Mouse (Mus musculus) liver, embryonic 14.5 days (tissue): ENCODE results near the gene Chpf. TPM values are rescaled to one million over a fixed set of nuclear protein-coding genes. Genes with fewer than 3 reads are reported as not detected.

ENCODE experiments used
- ATAC-seq: fragments of 200-750 bp; cut with Nextera tagmentation; 2 replicates; pipeline ENCODE4 v1.8.0; 2017; ENCODE audit warnings: moderate number of reproducible peaks, mild to moderate bottlenecking, moderate library complexity; ENCODE audit not compliant: insufficient read depth
- DNase-seq, 3 experiments: peaks; one replicate each; pipeline ENCODE4 v3.0.0-alpha.2; 2012 to 2013; ENCODE audit warnings: low read depth in 3 of 3, low spot score in 3 of 3
- H3K27ac ChIP-seq: fragments of 300-500 bp; sonication (generic); 2 replicates; pipeline ENCODE4 v1.5.1; 2014; ENCODE audit warnings: moderate library complexity, mild to moderate bottlenecking, control low read depth, inconsistent platforms
- H3K27me3 ChIP-seq: fragments of 300-500 bp; sonication (generic); 2 replicates; pipeline ENCODE4 v1.6.1; 2014; ENCODE audit warnings: mild to moderate bottlenecking, low read length, moderate library complexity; ENCODE audit not compliant: control insufficient read depth, insufficient read depth
- H3K36me3 ChIP-seq: fragments of 300-500 bp; sonication (generic); replicated peaks from 2 replicates; pipeline ENCODE4 v1.6.1; 2014; ENCODE audit warnings: low read depth; ENCODE audit not compliant: control insufficient read depth, insufficient read depth
- H3K4me1 ChIP-seq, 2 experiments: fragments of 200-500 bp in 1 of 2; fragments of 300-500 bp in 1 of 2; sonication (generic) in 1 of 2; replicated peaks; 2 replicates each; pipeline ENCODE4 v1.6.1; 2012 to 2014; ENCODE audit warnings: antibody characterized with exemption in 1 of 2, inconsistent platforms in 1 of 2, low read length in 1 of 2; ENCODE audit not compliant: control insufficient read depth in 2 of 2, insufficient read depth in 2 of 2
- H3K4me2 ChIP-seq: fragments of 300-500 bp; sonication (generic); 2 replicates; pipeline ENCODE4 v1.6.1; 2014; ENCODE audit warnings: low read depth, mild to moderate bottlenecking, control low read depth, moderate library complexity
- H3K4me3 ChIP-seq, 2 experiments: fragments of 200-500 bp in 1 of 2; fragments of 300-500 bp in 1 of 2; sonication (generic) in 1 of 2; 2 replicates each; pipeline ENCODE4 v1.5.1; 2012 to 2014; ENCODE audit warnings: low read depth in 2 of 2, low read length in 2 of 2, mild to moderate bottlenecking in 2 of 2, control low read depth in 1 of 2, inconsistent platforms in 1 of 2, moderate library complexity in 1 of 2; ENCODE audit not compliant: insufficient read depth in 1 of 2
- H3K9ac ChIP-seq: fragments of 300-500 bp; sonication (generic); replicated peaks from 2 replicates; pipeline ENCODE4 v1.6.1; 2014; ENCODE audit warnings: mild to moderate bottlenecking, control low read depth, moderate library complexity
- H3K9me3 ChIP-seq: fragments of 300-500 bp; sonication (generic); 2 replicates; pipeline ENCODE4 v1.6.1; 2016; ENCODE audit warnings: low read length, mixed read lengths; ENCODE audit not compliant: control insufficient read depth
- CTCF ChIP-seq: IDR thresholded peaks from 2 replicates; pipeline ENCODE4 v1.5.1; 2016; ENCODE audit warnings: antibody characterized with exemption, low read depth, control low read depth
- EP300 ChIP-seq: IDR thresholded peaks from 2 replicates; pipeline ENCODE4 v1.6.1; 2016; ENCODE audit warnings: antibody characterized with exemption, low read depth
- WGBS: fragments of 180-500 bp; shearing (Covaris S2); extraction: QIAGEN DNeasy Blood & Tissue Kit; methylation state at CpG from one replicate; pipeline ENCODE4 v1.1.7; 2014; ENCODE audit not compliant: insufficient replicate concordance; 5-methylcytosine and 5-hydroxymethylcytosine counted together
- polyA plus RNA-seq, 2 experiments: library from polyadenylated mRNA; depleted of rRNA in 1 of 2; stranded (reverse) in 1 of 2; unstranded in 1 of 2; fragments of >200 nt; fragmentation: Nextera tagmentation in 1 of 2; extraction: Ambion mirVana in 1 of 2; gene quantifications; 2 replicates each; pipeline versions ENCODE4 v1.2.1 to v1.2.3; 2012 to 2014

Gene Chpf
- polyA plus RNA-seq, 2 experiments = 2.8 to 5.0 TPM

- Histone ChIP-seq H3K9ac (no peak overlapping the region), H3K27ac (no peak overlapping the region), H3K4me3 (no peak overlapping the region), H3K4me1 (peaks cover 28 to 36% of the 10 kb centered on the region in 2 experiments), H3K36me3 (no peaks in the 10 kb centered on the region), H3K9me3 (no peaks in the 10 kb centered on the region), H3K4me2 (no peak overlapping the region), H3K27me3 (peaks cover 67% of the 10 kb centered on the region)
- TF ChIP-seq CTCF (no peak), EP300 (no peak)
- under 1% methylated on average over 14 of the region's 14 CpGs for WGBS
- ATAC-seq (no peak), DNase-seq (no peak)
Observed at GRCm38 (mm10) chr1:75448937-75449336, 30.2 kb downstream of the Chpf start.

GRCm38 (mm10) chr1:75448052-75448431 lies 31.1 kb downstream of the Chpf start:
- Histone ChIP-seq H3K27ac (no peak overlapping the region), H3K27me3 (peaks cover 59% of the 10 kb centered on the region), H3K9me3 (no peaks in the 10 kb centered on the region), H3K4me2 (no peak overlapping the region), H3K9ac (no peak overlapping the region), H3K4me1 (peaks cover 28 to 36% of the 10 kb centered on the region in 2 experiments), H3K4me3 (no peak overlapping the region), H3K36me3 (no peaks in the 10 kb centered on the region)
- no peak for DNase-seq
- TF ChIP-seq CTCF = no peak
- no peak for TF ChIP-seq EP300
- WGBS = 5% methylated on average over 7 of the region's 7 CpGs
- no peak for ATAC-seq

- WGBS = 4% methylated on average over 10 of the region's 10 CpGs
- TF ChIP-seq EP300 = no peak
- TF ChIP-seq CTCF = no peak
- Histone ChIP-seq H3K27me3 (peaks cover 53% of the 10 kb centered on the region), H3K27ac (no peak overlapping the region), H3K4me2 (peak overlapping the region; percentile 58), H3K9ac (no peak overlapping the region; the same call in 1 of the 2 replicates), H3K9me3 (no peaks in the 10 kb centered on the region), H3K4me1 (peaks cover 28 to 36% of the 10 kb centered on the region in 2 experiments), H3K36me3 (no peaks in the 10 kb centered on the region), H3K4me3 (peak overlapping the region; percentile 10 to 15; a peak in 2 of 4 replicates)
- ATAC-seq (peak; percentile 6; the same call in 1 of the 2 replicates), DNase-seq (no peak)
Observed at GRCm38 (mm10) chr1:75447265-75448051, 31.6 kb downstream of the Chpf start.

GRCm38 (mm10) chr1:75446656-75447055 lies 32.5 kb downstream of the Chpf start:
- Histone ChIP-seq H3K4me3 (no peak overlapping the region), H3K4me1 (peaks cover 28 to 36% of the 10 kb centered on the region in 2 experiments), H3K9ac (no peak overlapping the region), H3K9me3 (no peaks in the 10 kb centered on the region), H3K27ac (no peak overlapping the region), H3K36me3 (no peaks in the 10 kb centered on the region), H3K27me3 (peaks cover 45% of the 10 kb centered on the region), H3K4me2 (peak overlapping the region; percentile 58)
- DNase-seq (no peak), ATAC-seq (no peak)
- no peak for TF ChIP-seq EP300
- TF ChIP-seq CTCF = no peak
- WGBS = 0% methylated on average over 19 of the region's 20 CpGs

- Histone ChIP-seq H3K4me2 (peak overlapping the region; percentile 58), H3K36me3 (no peaks in the 10 kb centered on the region), H3K4me3 (no peak overlapping the region), H3K27me3 (peaks cover 39% of the 10 kb centered on the region), H3K9ac (no peak overlapping the region), H3K9me3 (no peaks in the 10 kb centered on the region), H3K27ac (no peak overlapping the region; the same call in 1 of the 2 replicates), H3K4me1 (peaks cover 28 to 36% of the 10 kb centered on the region in 2 experiments)
- DNase-seq = peak; percentile 54 to 63 (median 60)
- under 1% methylated on average over 22 of the region's 22 CpGs for WGBS
- ATAC-seq = peak; percentile 72
- TF ChIP-seq CTCF = peak; percentile 97
- no peak for TF ChIP-seq EP300
Observed at GRCm38 (mm10) chr1:75445751-75446611, 33.1 kb downstream of the Chpf start.
